Mouse (Mus musculus) erythroblast, adult 5-6 weeks (primary cell): Measurements from ENCODE around the gene Mta2. TPM values are rescaled to one million over a fixed set of nuclear protein-coding genes. Genes with fewer than 3 reads are reported as not detected.
"Not testable (repeated sequence)": the region's sequence is repeated elsewhere in the genome, so short reads cannot be mapped to it uniquely, and the experiment has no call there.

ENCODE experiments used
- ATAC-seq: replicated peaks from 2 replicates; pipeline ENCODE4 v1.8.0; 2016; ENCODE audit warnings: moderate number of reproducible peaks, mild to moderate bottlenecking, moderate TSS enrichment, inconsistent platforms; ENCODE audit not compliant: poor library complexity, low FRiP score, severe bottlenecking
- total RNA-seq, 2 experiments: library from RNA; stranded (forward) in 1 of 2; stranded (reverse) in 1 of 2; fragments of 150-400 nt in 1 of 2; fragments of 200-764, 138-1000 nt in 1 of 2; gene quantifications; 2 replicates each; pipeline versions ENCODE4 v1.2.3 to v1.2.4; 2015 to 2017; ENCODE audit warnings: low replicate concordance in 2 of 2

Mta2 gene
- total RNA-seq, 2 experiments from 2014 or later: 16.9 to 39.5 TPM

DNA sequence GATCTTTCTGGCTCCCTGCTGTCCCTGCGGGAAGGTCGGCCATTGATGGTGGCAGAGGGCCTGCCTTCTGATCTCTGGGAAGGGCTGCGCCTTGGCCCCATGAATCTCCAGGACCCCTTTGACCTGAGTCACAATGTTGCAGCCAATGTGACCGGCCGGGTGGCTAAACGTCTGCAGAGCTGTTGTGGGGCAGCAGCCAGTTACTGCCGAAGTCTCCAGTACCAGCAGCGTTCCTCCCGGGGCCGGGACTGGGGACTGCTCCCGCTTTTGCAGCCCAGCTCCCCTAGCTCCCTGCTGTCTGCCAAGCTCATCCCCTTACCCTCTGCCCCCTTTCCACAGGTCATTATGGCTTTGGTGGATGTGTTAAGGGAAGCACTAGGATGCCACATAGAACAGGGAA is 23.4 kb downstream of the Mta2 start:
- no peak for ATAC-seq

DNA sequence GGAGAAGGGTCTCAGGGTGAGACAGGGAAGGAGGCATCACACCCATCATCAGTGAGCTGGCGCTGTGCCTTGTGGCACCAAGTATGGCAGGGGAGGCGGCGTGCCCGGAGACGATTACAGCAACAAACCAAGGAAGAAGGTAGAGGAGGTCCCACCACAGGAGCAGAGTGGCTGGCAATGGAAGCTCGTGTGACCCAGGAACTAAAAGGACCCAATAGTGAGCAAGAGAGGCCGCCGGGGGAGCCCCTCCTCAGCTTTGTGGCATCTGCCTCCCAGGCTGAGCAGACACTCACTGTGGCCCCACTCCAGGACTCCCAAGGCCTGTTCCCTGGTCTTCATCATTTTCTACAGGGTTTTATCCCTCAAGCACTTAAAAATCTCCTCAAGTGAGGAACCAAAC is 24.1 kb downstream of the Mta2 start:
- no peak for ATAC-seq

DNA sequence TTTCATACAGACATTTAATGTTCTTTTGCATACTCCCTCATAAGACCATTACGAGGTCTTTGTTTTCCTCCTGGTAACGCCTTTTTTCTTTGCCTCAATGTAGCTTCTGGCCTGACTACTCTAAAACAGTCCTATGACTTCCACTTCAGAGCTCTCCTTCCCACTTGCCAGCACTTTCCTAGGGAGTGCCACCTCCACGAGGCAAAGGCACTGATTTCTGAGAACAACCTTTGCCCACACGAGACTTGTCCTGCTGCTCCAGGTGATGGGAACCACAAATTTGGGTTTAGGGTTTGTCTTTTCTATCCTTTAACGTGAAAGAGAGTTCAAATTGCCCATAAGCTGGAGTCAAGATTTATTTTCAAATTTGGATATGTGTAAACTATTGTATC is 24.5 kb downstream of the Mta2 start:
- peak; percentile 10 for ATAC-seq

DNA sequence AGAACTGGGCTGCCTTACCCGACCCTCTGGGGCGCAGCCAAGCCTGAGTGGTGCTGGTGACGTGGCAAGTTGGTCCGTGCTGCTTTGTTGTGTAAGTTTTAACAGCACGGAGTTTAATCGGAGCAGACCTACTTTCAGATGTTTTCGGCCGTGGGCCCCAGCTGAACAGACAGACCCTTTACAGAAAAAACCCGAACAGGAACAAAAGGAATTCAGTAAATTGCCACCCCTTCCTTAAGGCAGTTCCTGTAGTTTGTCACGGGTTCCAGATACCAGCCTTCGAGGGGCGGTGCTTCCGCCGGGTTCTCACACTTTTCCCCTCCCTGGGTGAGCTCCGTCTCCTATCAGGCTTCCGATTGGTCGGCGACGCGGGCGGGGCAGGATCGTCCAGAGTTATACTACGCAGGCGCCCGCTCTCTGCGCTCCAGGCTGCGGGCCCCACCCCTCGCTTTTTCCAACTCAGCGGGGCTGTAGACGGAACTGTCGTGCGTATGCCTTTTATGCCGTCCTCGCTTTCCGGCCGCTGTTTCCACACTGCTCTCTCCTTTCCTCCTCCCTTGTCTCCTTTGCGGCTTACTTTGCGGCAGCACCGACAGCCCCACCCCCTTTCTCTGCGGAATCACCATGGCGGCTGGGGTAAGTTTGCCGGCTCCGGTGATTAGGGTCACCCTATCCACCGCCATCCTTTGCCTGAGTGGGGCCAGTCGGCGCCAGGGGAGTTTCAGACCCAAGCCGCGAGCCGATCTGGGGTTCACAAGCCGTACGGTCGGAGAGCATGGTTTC is 25.1 kb downstream of the Mta2 start, which contains the start of gene Eef1g:
Eef1g (plus strand) TSS at position 452 of the 783 bp plus-strand sequence.
- ATAC-seq: peak; percentile 94

DNA sequence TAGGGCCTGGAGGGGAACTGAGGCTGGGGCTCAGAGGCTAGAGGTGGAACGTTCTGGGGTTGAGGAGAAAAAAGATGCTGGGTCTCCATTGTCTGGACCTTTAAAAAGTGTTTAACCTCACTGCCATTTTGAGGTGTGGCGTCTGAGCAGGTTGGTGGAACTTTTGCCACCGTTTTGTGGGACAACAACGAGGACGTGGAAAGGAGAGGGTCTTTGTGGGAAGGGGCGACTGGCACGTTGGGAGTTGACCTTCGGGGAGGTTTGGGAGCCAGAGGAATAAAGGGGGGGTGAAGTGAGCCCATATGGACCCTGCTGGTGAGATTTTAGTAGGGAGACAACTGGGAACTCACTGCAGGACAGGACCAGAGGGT is 25.7 kb downstream of the Mta2 start:
- no peak for ATAC-seq

DNA sequence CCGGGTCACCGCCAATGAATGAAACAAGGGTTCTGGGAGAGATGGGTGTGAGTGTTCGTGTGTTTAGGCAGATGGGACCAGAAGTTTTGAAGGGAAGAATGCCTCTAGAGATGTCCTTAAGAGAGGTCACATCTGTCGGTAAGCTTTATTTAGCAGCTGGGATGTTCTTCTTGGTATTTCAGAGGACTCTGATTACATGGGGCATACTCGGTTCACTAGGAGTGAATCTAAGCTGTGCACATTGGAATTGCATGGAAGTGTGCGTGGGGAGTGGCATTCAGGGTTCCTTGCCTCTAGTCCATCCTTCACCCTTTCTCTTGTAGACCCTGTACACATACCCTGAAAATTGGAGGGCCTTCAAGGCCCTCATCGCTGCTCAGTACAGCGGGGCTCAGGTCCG is 26.2 kb downstream of the Mta2 start:
- ATAC-seq: no peak

DNA sequence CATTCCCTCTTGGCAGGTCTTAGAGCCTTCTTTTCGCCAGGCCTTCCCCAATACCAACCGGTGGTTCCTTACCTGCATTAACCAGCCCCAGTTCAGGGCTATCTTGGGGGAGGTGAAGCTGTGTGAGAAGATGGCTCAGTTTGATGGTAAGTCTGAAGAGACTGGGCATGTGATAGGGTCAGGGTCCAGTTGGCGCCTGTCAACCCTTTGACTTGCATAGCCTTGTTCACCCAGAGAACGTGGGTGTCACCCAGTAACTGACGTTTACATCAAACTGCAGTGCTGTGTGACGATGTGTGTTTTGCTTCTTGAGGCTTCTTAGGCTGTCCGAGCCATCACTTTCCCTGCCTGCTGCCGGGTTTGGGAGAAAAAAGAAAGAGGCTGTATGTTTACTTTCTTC is 30.8 kb downstream of the Mta2 start:
- ATAC-seq: not testable (repeated sequence)

DNA sequence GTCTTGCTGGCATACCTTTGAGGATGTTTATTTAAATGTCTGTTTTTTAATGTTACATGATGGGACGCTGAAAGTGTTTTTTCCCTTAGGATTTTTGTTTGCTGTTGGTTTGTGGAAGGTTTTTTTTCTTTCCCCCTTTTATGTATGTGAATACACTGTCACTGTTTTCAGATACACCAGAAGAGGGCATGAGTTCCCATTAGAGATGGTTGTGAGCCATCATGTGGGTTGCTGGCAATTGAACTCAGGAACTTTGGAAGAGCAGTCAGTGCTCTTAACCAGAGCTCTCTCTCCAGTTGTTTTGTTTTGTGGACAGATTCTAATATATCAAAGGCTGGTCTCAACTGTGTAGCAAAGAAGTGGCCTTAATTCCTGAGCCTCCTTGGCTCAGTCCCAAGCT is 33.0 kb downstream of the Mta2 start:
- no peak for ATAC-seq

DNA sequence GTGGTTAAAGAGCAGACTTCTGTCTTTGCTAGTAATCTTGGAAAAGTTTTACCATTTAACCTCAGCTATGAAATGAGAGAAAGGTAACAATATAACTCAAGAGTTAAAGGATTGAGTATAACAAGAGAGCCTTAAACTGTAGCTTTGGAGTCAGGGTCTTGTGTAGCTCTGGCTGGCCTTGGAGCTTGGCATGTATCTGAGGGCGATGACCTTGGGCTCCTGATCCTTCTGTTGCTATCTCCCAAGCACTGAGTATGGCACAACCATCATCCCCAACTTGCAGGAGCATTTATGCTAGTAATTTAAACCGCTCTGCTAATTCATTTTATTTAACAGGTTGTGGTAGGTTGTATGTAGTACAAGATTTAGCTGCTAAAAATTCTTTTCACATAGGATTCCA is 33.8 kb downstream of the Mta2 start:
- ATAC-seq: no peak

DNA sequence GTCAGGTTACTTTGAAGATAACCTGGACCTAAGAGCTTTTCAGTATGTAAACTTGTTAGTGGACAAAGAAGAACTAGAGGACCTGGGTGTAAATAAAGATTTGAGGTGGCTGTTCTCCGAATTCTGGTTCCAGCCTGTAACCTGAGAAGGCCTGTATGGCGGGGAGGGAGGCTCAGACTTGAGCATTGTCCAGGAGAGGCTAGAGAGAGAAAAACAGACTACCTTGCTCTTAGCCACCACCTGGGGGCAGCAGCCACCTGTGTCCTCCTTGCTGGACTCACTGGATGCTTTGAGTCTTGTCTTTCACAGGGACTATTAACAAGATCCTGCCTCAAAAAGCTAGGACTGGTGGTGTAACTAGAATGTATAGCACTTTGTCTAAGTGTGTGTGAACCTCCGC is 34.9 kb downstream of the Mta2 start:
- ATAC-seq: peak; percentile 76

DNA sequence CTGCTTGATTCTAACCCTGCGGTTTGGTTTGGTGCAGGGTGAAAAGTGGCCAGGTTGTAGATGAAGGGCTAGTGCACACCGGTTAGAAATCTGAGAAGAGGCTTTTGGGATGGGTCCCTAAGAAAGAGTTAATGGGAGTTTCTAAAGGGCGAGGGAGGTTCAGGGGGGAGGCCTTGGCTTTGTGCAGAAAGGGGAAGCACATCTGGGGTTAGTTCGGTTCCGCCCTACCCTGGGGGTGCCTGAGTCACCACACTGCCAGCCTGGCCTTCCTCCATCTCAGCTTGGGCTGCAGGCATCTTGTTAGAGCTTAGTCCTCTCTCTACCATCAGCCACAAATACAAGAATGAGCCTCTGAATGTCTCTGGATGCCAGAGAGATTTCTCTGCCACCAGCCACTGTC is 39.1 kb downstream of the Mta2 start:
- ATAC-seq: no peak

DNA sequence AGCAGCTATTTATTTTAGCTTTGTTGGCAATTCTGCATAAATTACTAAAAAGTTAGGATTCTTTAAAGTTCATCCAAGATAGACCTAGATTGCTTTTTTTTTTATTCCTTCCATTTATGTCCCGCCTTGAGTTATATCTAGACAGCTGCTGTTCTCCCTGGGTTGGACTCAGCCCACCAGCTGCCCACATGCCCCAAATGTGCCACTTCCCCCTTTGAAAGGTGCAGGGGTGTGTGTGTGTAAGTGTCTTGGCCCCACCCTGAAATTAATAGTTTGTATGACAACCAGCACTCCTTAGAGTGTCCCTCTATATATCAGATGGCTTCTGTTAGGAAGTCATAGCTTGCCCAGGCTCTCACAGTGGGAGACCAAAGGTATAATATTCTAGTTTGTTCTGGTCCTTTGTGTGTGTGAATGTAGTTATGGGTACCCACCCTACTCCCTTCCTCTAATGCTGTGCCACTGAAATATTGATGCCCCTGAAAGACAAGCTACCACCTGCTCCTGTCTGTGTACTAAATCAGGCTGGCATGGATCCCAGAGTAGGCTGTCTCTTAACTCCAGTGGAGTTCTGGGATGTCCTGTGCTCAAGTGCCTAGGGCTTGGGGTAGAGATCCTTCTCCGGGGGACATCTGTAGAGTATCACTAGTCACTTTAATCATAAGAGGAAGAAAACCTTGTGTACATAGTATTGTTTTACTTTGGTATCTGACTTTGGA is 39.9 kb downstream of the Mta2 start:
- no peak for ATAC-seq

DNA sequence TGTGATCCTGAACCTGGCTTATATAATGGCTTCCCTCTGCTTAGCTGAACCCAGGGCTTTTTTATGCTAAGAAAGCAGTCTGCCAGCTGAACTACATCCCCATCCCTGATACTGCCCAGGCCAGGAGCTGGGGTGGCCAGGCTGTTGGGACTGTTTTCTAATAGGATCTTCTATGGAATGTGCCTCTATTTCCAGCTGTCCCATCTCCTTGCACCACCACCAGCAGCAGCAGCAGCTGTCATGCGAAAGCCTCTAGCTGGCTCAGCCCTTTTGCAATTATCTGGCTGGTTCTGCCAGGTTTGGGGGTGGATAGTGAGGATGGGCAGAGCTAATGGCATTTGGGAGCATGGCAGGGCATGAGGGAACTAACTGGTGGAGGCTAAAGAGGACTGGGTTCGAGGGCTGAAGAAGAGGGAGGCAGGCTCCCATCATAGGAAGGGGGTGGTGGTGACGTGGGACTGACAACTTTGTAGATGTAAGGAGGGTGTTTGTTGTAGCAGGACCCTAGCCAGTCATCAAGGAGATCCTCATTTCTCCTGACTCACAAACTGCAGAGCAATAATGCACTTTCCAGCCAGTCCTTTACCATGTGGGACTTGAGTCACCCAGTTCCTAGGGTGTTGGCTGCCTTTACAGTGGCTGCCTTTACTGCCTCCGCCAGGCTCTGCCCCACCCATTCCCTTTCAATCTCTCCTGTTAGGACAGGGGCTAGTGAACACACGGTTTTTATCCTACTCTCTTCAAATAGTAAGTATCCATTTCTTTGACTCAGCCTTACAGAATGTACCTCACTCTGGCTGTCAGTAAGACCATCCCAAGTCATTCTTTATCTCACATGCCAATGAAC is 40.9 kb downstream of the Mta2 start:
- ATAC-seq: no peak

DNA sequence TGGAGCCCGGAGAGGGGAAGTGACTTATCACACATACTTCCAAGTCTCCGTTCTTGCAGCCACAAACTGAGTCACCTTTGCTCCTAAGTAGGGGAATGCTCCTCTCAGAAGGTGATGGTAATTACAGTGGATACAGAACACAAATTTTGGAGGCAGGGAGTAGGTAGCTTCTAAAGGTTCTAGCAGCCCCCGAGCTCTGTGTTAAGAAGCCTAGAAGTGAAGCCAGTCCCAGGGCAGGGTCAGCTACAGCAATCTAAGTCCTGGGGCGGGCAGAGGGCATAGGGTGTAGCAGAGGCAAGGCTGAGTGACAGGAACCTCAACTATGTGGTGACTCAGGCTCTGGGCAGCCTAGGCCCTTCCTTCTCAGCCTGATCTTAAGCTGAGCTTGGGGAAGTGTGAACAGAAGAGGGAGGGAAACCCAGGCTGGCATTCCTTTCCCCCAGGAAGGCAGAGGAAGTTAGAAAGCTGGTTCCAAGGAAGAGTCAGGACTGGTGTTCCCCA is 41.5 kb downstream of the Mta2 start:
- ATAC-seq: no peak

DNA sequence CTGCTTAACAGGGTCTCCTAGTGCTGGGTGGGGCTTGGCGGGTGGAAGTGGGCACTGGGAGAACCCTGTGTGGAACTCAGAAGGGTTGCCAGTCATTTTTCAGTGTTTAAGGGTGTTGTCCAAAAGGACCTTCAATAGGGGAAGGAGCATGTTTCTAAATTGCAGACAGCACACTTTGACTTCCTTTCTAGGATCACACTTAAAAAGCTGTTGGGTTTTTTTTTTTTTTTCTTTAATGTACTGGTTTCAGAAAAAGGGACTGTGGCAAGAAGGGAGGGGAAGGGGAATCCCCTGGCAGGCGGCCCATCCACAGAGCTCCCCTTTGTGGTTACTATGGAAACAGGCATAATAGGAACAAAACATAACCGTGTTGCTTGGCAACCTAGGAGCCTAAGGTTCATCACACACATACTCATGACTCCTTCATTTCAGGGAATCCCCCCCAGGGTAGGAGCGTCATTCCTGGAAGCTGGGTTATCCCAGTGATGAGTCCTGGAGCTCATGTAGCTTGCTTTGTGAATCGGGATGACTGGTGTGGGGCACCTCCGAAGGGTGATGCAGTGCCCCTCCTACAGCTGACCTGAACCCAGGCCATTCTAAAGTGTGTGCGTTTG is 42.7 kb downstream of the Mta2 start:
- ATAC-seq: no peak

DNA sequence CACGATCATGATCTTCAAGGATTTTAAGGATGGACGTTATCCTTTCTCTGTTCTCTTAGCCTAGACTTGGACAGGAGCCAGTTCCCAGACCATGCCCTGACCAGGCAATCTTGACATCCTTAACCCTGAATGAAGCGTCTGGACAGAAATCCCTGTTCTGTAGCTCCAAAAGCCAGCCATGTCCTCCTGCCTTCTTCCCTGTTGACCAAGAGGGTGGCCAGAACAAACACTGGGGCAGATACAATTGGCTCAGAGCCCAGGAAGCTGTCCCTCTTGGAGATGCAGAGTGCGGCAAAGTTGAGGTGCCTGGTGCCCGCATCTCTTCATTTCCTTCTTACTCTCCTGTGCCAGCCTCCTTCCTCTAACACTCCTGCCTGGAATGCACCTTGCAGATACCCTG is 44.2 kb downstream of the Mta2 start:
- no peak for ATAC-seq

DNA sequence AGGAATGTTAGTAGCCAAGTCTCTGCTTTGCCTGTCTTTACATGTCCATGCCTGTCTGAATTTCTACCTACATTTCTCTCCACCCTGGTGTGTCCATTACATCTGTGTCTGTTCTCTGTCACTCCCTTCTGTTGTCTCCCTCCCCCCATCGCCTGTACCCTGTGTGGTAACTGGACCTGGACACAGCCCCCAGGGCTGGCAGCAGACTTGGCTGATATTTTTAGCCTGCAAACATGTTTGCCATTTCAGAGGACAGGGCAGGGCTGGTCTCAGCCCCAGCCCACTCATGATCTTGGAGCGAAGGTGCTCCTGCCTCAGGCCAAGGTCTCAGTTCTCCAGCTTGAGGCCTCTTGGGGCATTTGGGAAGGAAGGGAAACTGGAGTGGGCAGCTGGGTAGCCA is 46.1 kb downstream of the Mta2 start:
- ATAC-seq: no peak

DNA sequence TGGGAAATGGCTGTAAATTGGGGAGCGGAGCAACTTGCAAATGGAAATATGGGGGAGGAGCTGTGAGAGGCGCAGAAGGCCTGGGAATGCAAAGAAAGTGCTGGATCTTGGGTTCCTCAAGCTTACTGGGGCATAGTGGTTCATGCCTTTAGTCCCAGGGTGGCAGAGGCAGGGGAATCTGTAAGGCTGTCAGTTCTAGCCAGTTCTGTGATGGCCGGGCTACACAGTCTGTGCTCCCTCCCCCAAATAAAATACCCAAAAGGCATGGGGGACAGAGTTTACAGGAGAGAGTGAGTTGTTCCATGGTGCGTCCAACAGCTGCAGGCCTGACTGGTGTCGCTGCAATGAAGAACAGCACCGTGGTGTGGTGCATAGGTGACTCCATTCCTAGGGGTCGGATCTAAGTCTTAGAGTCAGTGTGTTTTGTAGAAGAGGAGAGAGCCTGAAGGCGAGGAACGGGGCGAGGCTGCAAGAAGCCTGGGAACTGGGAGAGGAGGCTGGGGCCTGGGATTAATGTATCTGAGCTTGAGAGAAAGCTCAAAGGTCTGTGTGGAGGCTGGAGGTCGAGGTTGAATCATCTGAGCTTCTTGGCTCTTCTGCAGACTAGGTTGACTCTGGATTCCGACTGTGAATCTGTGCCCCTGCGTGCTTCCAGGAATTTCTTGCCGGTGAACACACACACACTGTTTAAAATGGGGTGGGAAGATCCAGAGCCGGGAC is 46.8 kb downstream of the Mta2 start:
- no peak for ATAC-seq

DNA sequence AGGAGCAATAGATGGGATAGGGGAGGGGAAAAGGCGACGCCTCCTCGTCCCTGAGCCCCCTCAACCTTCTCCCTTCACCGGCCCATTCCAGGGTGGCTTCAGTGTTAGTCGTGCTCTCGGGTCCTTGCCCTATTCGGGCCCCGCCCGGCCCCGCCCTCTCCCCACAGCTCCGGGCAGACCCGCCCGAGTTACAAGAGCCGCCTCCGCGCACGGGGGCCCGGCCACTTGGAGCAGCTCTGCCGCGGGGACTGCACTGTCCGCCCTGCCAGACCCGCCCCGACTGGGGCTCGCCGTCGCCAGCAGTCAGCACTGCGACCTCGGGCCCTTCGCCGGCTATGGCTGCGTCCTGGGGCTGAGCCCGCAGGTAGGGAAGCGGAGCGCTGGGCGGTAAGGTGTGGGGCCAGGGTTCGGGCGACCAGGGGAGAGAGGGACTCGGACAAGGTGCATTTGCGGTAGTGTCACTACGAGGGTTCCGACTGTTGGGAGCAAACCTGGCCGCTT is 47.4 kb downstream of the Mta2 start, which contains the start of gene Ahnak:
Ahnak (plus strand) TSS at position 219 of the 501 bp plus-strand sequence.
- ATAC-seq: no peak
